Mouse (Mus musculus): ENCODE measurements around the gene Tut4. TPM values are rescaled to one million over a fixed set of nuclear protein-coding genes. Genes with fewer than 3 reads are reported as not detected.

Tut4 gene
- polyA plus RNA-seq, 1 experiment: 10.6 TPM

GRCm38 (mm10) chr4:108473586-108473985, 14.4 kb downstream of the Tut4 start:
- Histone ChIP-seq H3K79me2 (ENCODE audit: control insufficient read depth, insufficient read depth) (peaks cover 80% of the 10 kb centered on the region), H3ac (ENCODE audit: control insufficient read depth, insufficient read length) (no peak overlapping the region), H3K4me3 (no peak overlapping the region), H3K36me3 (ENCODE audit: control insufficient read depth, insufficient read depth) (no peaks in the 10 kb centered on the region), H3K27me3 (ENCODE audit: control insufficient read depth, insufficient read depth, insufficient read length) (no peaks in the 10 kb centered on the region), H3K4me2 (ENCODE audit: low read depth) (no peak overlapping the region)
- TF ChIP-seq CEBPB (IDR thresholded peaks at IDR 0.05; ENCODE audit: insufficient read depth, poor library complexity, severe bottlenecking): no peak

- H3K4me2 ChIP-seq (ENCODE audit: low read depth): no peak overlapping the region
- H3K4me3 ChIP-seq: no peak overlapping the region
- TF ChIP-seq MAX (IDR thresholded peaks at IDR 0.05; ENCODE audit: low read depth) (no peak), MYOD1 (IDR thresholded peaks at IDR 0.05; ENCODE audit: control insufficient read depth in 1 of 3, insufficient read length in 2 of 3, low read depth in 2 of 3) (no peak), TCF3 (IDR thresholded peaks at IDR 0.05; ENCODE audit: insufficient read length, low read depth) (no peak), SRF (IDR thresholded peaks at IDR 0.05; ENCODE audit: control insufficient read depth, insufficient read length, low read depth) (no peak), POLR2AphosphoS2 (IDR thresholded peaks at IDR 0.05; ENCODE audit: insufficient read length, low read depth) (no peak), USF1 (IDR thresholded peaks at IDR 0.05; ENCODE audit: low read depth) (no peak), CEBPB (IDR thresholded peaks at IDR 0.05; ENCODE audit: insufficient read depth, poor library complexity, severe bottlenecking) (no peak), POLR2A (IDR thresholded peaks at IDR 0.05; ENCODE audit: insufficient read length, low read depth) (no peak), TCF12 (IDR thresholded peaks at IDR 0.05; ENCODE audit: insufficient read depth, poor library complexity, severe bottlenecking) (no peak), REST (IDR thresholded peaks at IDR 0.05; ENCODE audit: insufficient read depth, insufficient read length) (no peak), E2F4 (IDR thresholded peaks at IDR 0.05; ENCODE audit: insufficient read depth) (no peak), MYOG (IDR thresholded peaks at IDR 0.05; ENCODE audit: control insufficient read depth in 1 of 3, insufficient read depth in 1 of 3, insufficient read length in 2 of 3, low read depth in 2 of 3) (no peak)
- no peak overlapping the region for H3ac ChIP-seq (ENCODE audit: control insufficient read depth, insufficient read length)
- no peaks in the 10 kb centered on the region for H3K27me3 ChIP-seq (ENCODE audit: control insufficient read depth, insufficient read depth, insufficient read length)
- peaks cover 22% of the 10 kb centered on the region for H3K79me2 ChIP-seq (ENCODE audit: control insufficient read depth, insufficient read depth)
- peaks cover 24% of the 10 kb centered on the region for H3K36me3 ChIP-seq (ENCODE audit: control insufficient read depth, insufficient read depth)
These were observed 23.6 kb downstream of the Tut4 start for GRCm38 (mm10) chr4:108482776-108483175.

- Histone ChIP-seq H3ac (ENCODE audit: control insufficient read depth, insufficient read length) (no peak overlapping the region), H3K27me3 (ENCODE audit: control insufficient read depth, insufficient read depth, insufficient read length) (no peaks in the 10 kb centered on the region), H3K4me3 (no peak overlapping the region), H3K4me2 (ENCODE audit: low read depth) (no peak overlapping the region), H3K79me2 (ENCODE audit: control insufficient read depth, insufficient read depth) (peaks cover 16% of the 10 kb centered on the region), H3K36me3 (ENCODE audit: control insufficient read depth, insufficient read depth) (peaks cover 24% of the 10 kb centered on the region)
- no peak for TF ChIP-seq USF1 (IDR thresholded peaks at IDR 0.05; ENCODE audit: low read depth)
- TF ChIP-seq POLR2A (IDR thresholded peaks at IDR 0.05; ENCODE audit: insufficient read length, low read depth): no peak
- no peak for TF ChIP-seq MAX (IDR thresholded peaks at IDR 0.05; ENCODE audit: low read depth)
- no peak for TF ChIP-seq POLR2AphosphoS2 (IDR thresholded peaks at IDR 0.05; ENCODE audit: insufficient read length, low read depth)
- no peak for TF ChIP-seq E2F4 (IDR thresholded peaks at IDR 0.05; ENCODE audit: insufficient read depth)
- TF ChIP-seq TCF3 (IDR thresholded peaks at IDR 0.05; ENCODE audit: insufficient read length, low read depth): no peak
- TF ChIP-seq TCF12 (IDR thresholded peaks at IDR 0.05; ENCODE audit: insufficient read depth, poor library complexity, severe bottlenecking): no peak
- no peak for TF ChIP-seq MYOG (IDR thresholded peaks at IDR 0.05; ENCODE audit: control insufficient read depth in 1 of 3, insufficient read depth in 1 of 3, insufficient read length in 2 of 3, low read depth in 2 of 3)
- TF ChIP-seq SRF (IDR thresholded peaks at IDR 0.05; ENCODE audit: control insufficient read depth, insufficient read length, low read depth): no peak
- no peak for TF ChIP-seq CEBPB (IDR thresholded peaks at IDR 0.05; ENCODE audit: insufficient read depth, poor library complexity, severe bottlenecking)
- no peak for TF ChIP-seq MYOD1 (IDR thresholded peaks at IDR 0.05; ENCODE audit: control insufficient read depth in 1 of 3, insufficient read length in 2 of 3, low read depth in 2 of 3)
- no peak for TF ChIP-seq REST (IDR thresholded peaks at IDR 0.05; ENCODE audit: insufficient read depth, insufficient read length)
These were observed 25.0 kb downstream of the Tut4 start for GRCm38 (mm10) chr4:108484230-108484629.

- no peak overlapping the region for H3ac ChIP-seq (ENCODE audit: control insufficient read depth, insufficient read length)
- H3K36me3 ChIP-seq (ENCODE audit: control insufficient read depth, insufficient read depth): peaks cover 33% of the 10 kb centered on the region
- H3K27me3 ChIP-seq (ENCODE audit: control insufficient read depth, insufficient read depth, insufficient read length): no peaks in the 10 kb centered on the region
- H3K4me2 ChIP-seq (ENCODE audit: low read depth): no peak overlapping the region
- no peak for TF ChIP-seq MYOG (IDR thresholded peaks at IDR 0.05; ENCODE audit: control insufficient read depth in 1 of 3, insufficient read depth in 1 of 3, insufficient read length in 2 of 3, low read depth in 2 of 3)
- TF ChIP-seq REST (IDR thresholded peaks at IDR 0.05; ENCODE audit: insufficient read depth, insufficient read length): no peak
- TF ChIP-seq USF1 (IDR thresholded peaks at IDR 0.05; ENCODE audit: low read depth): no peak
- no peak for TF ChIP-seq CEBPB (IDR thresholded peaks at IDR 0.05; ENCODE audit: insufficient read depth, poor library complexity, severe bottlenecking)
- no peak for TF ChIP-seq POLR2AphosphoS2 (IDR thresholded peaks at IDR 0.05; ENCODE audit: insufficient read length, low read depth)
- no peak for TF ChIP-seq TCF12 (IDR thresholded peaks at IDR 0.05; ENCODE audit: insufficient read depth, poor library complexity, severe bottlenecking)
- no peak for TF ChIP-seq MYOD1 (IDR thresholded peaks at IDR 0.05; ENCODE audit: control insufficient read depth in 1 of 3, insufficient read length in 2 of 3, low read depth in 2 of 3)
- no peak for TF ChIP-seq E2F4 (IDR thresholded peaks at IDR 0.05; ENCODE audit: insufficient read depth)
- no peak for TF ChIP-seq MAX (IDR thresholded peaks at IDR 0.05; ENCODE audit: low read depth)
- TF ChIP-seq TCF3 (IDR thresholded peaks at IDR 0.05; ENCODE audit: insufficient read length, low read depth): no peak
- TF ChIP-seq SRF (IDR thresholded peaks at IDR 0.05; ENCODE audit: control insufficient read depth, insufficient read length, low read depth): no peak
- no peak for TF ChIP-seq POLR2A (IDR thresholded peaks at IDR 0.05; ENCODE audit: insufficient read length, low read depth)
- no peak overlapping the region for H3K4me3 ChIP-seq
- H3K79me2 ChIP-seq (ENCODE audit: control insufficient read depth, insufficient read depth): no peaks in the 10 kb centered on the region
These were observed 43.8 kb downstream of the Tut4 start for GRCm38 (mm10) chr4:108503023-108503422.

GRCm38 (mm10) chr4:108539701-108540100, 80.5 kb downstream of the Tut4 start:
- TF ChIP-seq MAX (IDR thresholded peaks at IDR 0.05; ENCODE audit: low read depth) (no peak), SRF (IDR thresholded peaks at IDR 0.05; ENCODE audit: control insufficient read depth, insufficient read length, low read depth) (no peak)
- Histone ChIP-seq H3ac (ENCODE audit: control insufficient read depth, insufficient read length) (no peak overlapping the region), H3K27me3 (ENCODE audit: control insufficient read depth, insufficient read depth, insufficient read length) (no peaks in the 10 kb centered on the region), H3K79me2 (ENCODE audit: control insufficient read depth, insufficient read depth) (no peaks in the 10 kb centered on the region), H3K4me2 (ENCODE audit: low read depth) (no peak overlapping the region), H3K4me3 (no peak overlapping the region), H3K36me3 (ENCODE audit: control insufficient read depth, insufficient read depth) (peaks cover 26% of the 10 kb centered on the region)

Measured in myocyte (in vitro differentiated cells).